Mouse (Mus musculus): ENCODE data around the gene Sf3a2. TPM values are rescaled to one million over a fixed set of nuclear protein-coding genes. Genes with fewer than 3 reads are reported as not detected.
"Not testable (repeated sequence)": the region's sequence is repeated elsewhere in the genome, so short reads cannot be mapped to it uniquely, and the experiment has no call there.

The Sf3a2 gene
- polyA plus RNA-seq, 1 experiment, result 65.7 TPM

GRCm38 (mm10) chr10:80826151-80827062 is 28.4 kb downstream of the Sf3a2 start, which contains the start of gene Oaz1:
Gene Oaz1 (plus strand): TSS chr10:80826656.
- Histone ChIP-seq H3K36me3 (ENCODE audit: control insufficient read depth, insufficient read depth, low read length) (no peaks in the 10 kb centered on the region), H3K4me1 (ENCODE audit: control insufficient read depth, insufficient read depth, low read length) (peaks cover 12% of the 10 kb centered on the region), H3K4me3 (ENCODE audit: control insufficient read depth, low read depth, low read length) (peak within 1 kb of the TSS; percentile 88), H3K27ac (ENCODE audit: control insufficient read depth, insufficient read depth, low read depth, low read length) (peak within 1 kb of the TSS; percentile 97), H3K27me3 (ENCODE audit: control insufficient read depth, insufficient read depth, low read length) (no peaks in the 10 kb centered on the region)
- TF ChIP-seq POLR2A (IDR thresholded peaks at IDR 0.05; ENCODE audit: control insufficient read depth, low read depth, low read length), result peak; percentile 90
- no peak for TF ChIP-seq CTCF (IDR thresholded peaks at IDR 0.05; ENCODE audit: control insufficient read depth, insufficient read depth, insufficient replicate concordance, low read depth, low read length)

- Histone ChIP-seq H3K36me3 (ENCODE audit: control insufficient read depth, insufficient read depth, low read length) (no peaks in the 10 kb centered on the region), H3K27ac (ENCODE audit: control insufficient read depth, insufficient read depth, low read depth, low read length) (peak overlapping the region; percentile 68), H3K4me3 (ENCODE audit: control insufficient read depth, low read depth, low read length) (peak overlapping the region; percentile 88), H3K4me1 (ENCODE audit: control insufficient read depth, insufficient read depth, low read length) (peaks cover 15% of the 10 kb centered on the region), H3K27me3 (ENCODE audit: control insufficient read depth, insufficient read depth, low read length) (no peaks in the 10 kb centered on the region)
- TF ChIP-seq POLR2A (IDR thresholded peaks at IDR 0.05; ENCODE audit: control insufficient read depth, low read depth, low read length) (no peak), CTCF (IDR thresholded peaks at IDR 0.05; ENCODE audit: control insufficient read depth, insufficient read depth, insufficient replicate concordance, low read depth, low read length) (no peak)
Observed at GRCm38 (mm10) chr10:80827063-80827869, 29.3 kb downstream of the Sf3a2 start.

- H3K4me1 ChIP-seq (ENCODE audit: control insufficient read depth, insufficient read depth, low read length), result peaks cover 15% of the 10 kb centered on the region
- H3K4me3 ChIP-seq (ENCODE audit: control insufficient read depth, low read depth, low read length), result peak overlapping the region; percentile 88
- H3K27me3 ChIP-seq (ENCODE audit: control insufficient read depth, insufficient read depth, low read length), result no peaks in the 10 kb centered on the region
- TF ChIP-seq CTCF (IDR thresholded peaks at IDR 0.05; ENCODE audit: control insufficient read depth, insufficient read depth, insufficient replicate concordance, low read depth, low read length) (no peak), POLR2A (IDR thresholded peaks at IDR 0.05; ENCODE audit: control insufficient read depth, low read depth, low read length) (peak; percentile 11; the same call in 1 of the 2 replicates)
- no peaks in the 10 kb centered on the region for H3K36me3 ChIP-seq (ENCODE audit: control insufficient read depth, insufficient read depth, low read length)
- H3K27ac ChIP-seq (ENCODE audit: control insufficient read depth, insufficient read depth, low read depth, low read length), result peak overlapping the region; percentile 68; the same call in 1 of the 2 replicates
Observed at GRCm38 (mm10) chr10:80827870-80828420, 29.9 kb downstream of the Sf3a2 start.

- H3K27ac ChIP-seq (ENCODE audit: control insufficient read depth, insufficient read depth, low read depth, low read length); H3K36me3 ChIP-seq (ENCODE audit: control insufficient read depth, insufficient read depth, low read length); H3K27me3 ChIP-seq (ENCODE audit: control insufficient read depth, insufficient read depth, low read length): not testable (repeated sequence)
- Histone ChIP-seq H3K4me1 (ENCODE audit: control insufficient read depth, insufficient read depth, low read length) (peaks cover 15% of the 10 kb centered on the region), H3K4me3 (ENCODE audit: control insufficient read depth, low read depth, low read length) (peak overlapping the region; percentile 88)
Observed at GRCm38 (mm10) chr10:80828587-80828986, 30.6 kb downstream of the Sf3a2 start.

GRCm38 (mm10) chr10:80829359-80830278 is 31.6 kb downstream of the Sf3a2 start:
- Histone ChIP-seq H3K36me3 (ENCODE audit: control insufficient read depth, insufficient read depth, low read length) (no peaks in the 10 kb centered on the region), H3K27ac (ENCODE audit: control insufficient read depth, insufficient read depth, low read depth, low read length) (no peak overlapping the region), H3K4me1 (ENCODE audit: control insufficient read depth, insufficient read depth, low read length) (peaks cover 16% of the 10 kb centered on the region), H3K4me3 (ENCODE audit: control insufficient read depth, low read depth, low read length) (no peak overlapping the region), H3K27me3 (ENCODE audit: control insufficient read depth, insufficient read depth, low read length) (no peaks in the 10 kb centered on the region)
- TF ChIP-seq POLR2A (IDR thresholded peaks at IDR 0.05; ENCODE audit: control insufficient read depth, low read depth, low read length) (no peak), CTCF (IDR thresholded peaks at IDR 0.05; ENCODE audit: control insufficient read depth, insufficient read depth, insufficient replicate concordance, low read depth, low read length) (no peak)

- peaks cover 26% of the 10 kb centered on the region for H3K4me1 ChIP-seq (ENCODE audit: control insufficient read depth, insufficient read depth, low read length)
- H3K27me3 ChIP-seq (ENCODE audit: control insufficient read depth, insufficient read depth, low read length), result no peaks in the 10 kb centered on the region
- H3K36me3 ChIP-seq (ENCODE audit: control insufficient read depth, insufficient read depth, low read length), result no peaks in the 10 kb centered on the region
- no peak overlapping the region for H3K4me3 ChIP-seq (ENCODE audit: control insufficient read depth, low read depth, low read length)
- TF ChIP-seq POLR2A (IDR thresholded peaks at IDR 0.05; ENCODE audit: control insufficient read depth, low read depth, low read length) (no peak), CTCF (IDR thresholded peaks at IDR 0.05; ENCODE audit: control insufficient read depth, insufficient read depth, insufficient replicate concordance, low read depth, low read length) (no peak)
- no peak overlapping the region for H3K27ac ChIP-seq (ENCODE audit: control insufficient read depth, insufficient read depth, low read depth, low read length)
Observed at GRCm38 (mm10) chr10:80831136-80831535, 33.1 kb downstream of the Sf3a2 start.
